Mouse (Mus musculus) olfactory bulb, adult 2 months (tissue): ENCODE results near the gene Cmas. TPM values are rescaled to one million over a fixed set of nuclear protein-coding genes. Genes with fewer than 3 reads are reported as not detected.

Experiments
- H3K27ac ChIP-seq: fragments of 200-500 bp; 2 replicates; pipeline ENCODE4 v1.5.1; 2012; ENCODE audit warnings: low read depth, low read length; ENCODE audit not compliant: insufficient read depth
- H3K4me1 ChIP-seq: fragments of 200-500 bp; 2 replicates; pipeline ENCODE4 v1.6.1; 2012; ENCODE audit warnings: low read length; ENCODE audit not compliant: control insufficient read depth, insufficient read depth
- H3K4me3 ChIP-seq: fragments of 200-500 bp; 2 replicates; pipeline ENCODE4 v1.5.1; 2012; ENCODE audit warnings: mild to moderate bottlenecking, low read depth, low read length, moderate library complexity; ENCODE audit not compliant: insufficient read depth
- CTCF ChIP-seq: fragments of 200-500 bp; IDR thresholded peaks from 2 replicates; pipeline ENCODE4 v1.5.1; 2012; ENCODE audit warnings: low read depth, mild to moderate bottlenecking, low read length, moderate library complexity; ENCODE audit not compliant: insufficient read depth
- POLR2A ChIP-seq: fragments of 200-500 bp; IDR thresholded peaks from 2 replicates; pipeline ENCODE4 v1.6.1; 2012; ENCODE audit warnings: mild to moderate bottlenecking, low read depth, low read length, moderate library complexity; ENCODE audit not compliant: insufficient read depth
- WGBS: fragments of 180-500 bp; shearing (Covaris S2); methylation state at CpG from one replicate; pipeline ENCODE4 v1.1.7; 2018; 5-methylcytosine and 5-hydroxymethylcytosine counted together
- polyA plus RNA-seq: library from polyadenylated mRNA; stranded (reverse); fragments of >200 nt; gene quantifications from 2 replicates; pipeline ENCODE4 v1.2.4, GENCODE M21; 2012; ENCODE audit warnings: low replicate concordance; ENCODE audit not compliant: missing spikeins, insufficient read depth, insufficient read length

The Cmas gene
- not detected in 2 replicates for polyA plus RNA-seq

DNA sequence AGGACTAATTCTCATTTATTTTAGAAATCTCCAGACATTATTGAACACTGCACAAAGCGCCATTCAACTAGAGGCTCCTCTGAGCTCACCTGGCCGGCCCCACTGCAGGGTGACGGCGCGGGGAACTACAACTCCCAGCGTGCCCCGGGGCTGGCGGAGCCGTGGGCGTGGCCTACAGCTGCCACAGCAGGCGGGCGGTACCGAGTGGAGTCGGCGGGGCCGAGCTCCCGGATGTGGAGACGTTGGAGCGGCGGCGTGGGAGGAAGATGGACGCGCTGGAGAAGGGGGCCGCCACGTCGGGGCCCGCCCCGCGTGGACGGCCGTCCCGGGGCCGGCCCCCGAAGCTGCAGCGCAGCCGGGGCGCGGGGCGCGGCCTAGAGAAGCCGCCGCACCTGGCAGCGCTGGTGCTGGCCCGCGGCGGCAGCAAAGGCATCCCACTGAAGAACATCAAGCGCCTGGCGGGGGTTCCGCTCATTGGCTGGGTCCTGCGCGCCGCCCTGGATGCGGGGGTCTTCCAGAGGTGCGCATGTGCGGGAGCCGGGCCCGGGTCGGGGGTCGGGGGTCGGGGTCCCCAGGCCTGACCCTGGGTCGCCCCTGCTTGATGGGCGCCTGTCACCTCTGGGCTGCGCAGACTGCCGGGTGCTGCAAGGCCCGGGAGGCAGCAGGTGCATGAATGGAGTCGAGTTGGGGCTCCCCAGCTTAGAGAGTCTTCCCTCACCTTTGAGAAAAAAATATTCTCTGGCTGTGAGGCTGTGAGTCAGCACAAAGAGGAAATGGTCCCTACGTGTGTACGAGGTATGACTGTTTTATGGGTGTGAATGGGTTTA lies at the start of gene Cmas:
Gene Cmas (plus strand): TSS at position 180 of the 827 bp plus-strand sequence.
- Histone ChIP-seq H3K4me3 (peak within 1 kb of the TSS; percentile 92), H3K27ac (peak within 1 kb of the TSS; percentile 43; the same call in 1 of the 2 replicates), H3K4me1 (peaks cover 8% of the 10 kb centered on the region)
- under 1% methylated on average over 68 of the region's 68 CpGs for WGBS
- no peak for TF ChIP-seq CTCF
- TF ChIP-seq POLR2A, result peak; percentile 72

DNA sequence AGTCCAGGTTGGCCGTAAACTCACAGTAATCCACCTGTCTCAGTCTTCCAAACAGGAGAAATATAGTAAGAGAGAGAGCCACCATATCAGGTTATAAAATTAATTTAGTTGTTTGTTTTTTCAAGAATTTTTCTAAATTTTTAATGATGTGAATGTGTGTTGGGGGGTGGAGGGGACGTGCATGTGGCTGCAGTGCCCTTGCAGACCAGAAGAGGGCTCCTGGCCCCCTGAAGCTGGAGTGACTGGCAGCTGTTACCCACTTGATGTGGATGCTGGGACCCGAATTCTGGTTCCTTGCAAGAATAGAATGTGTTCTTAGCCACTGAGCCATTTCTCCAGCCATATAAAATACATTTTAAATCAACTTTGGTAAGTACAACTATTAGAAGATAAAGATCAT lies 49.8 kb upstream of the Cmas start:
- no peak for TF ChIP-seq CTCF
- TF ChIP-seq POLR2A, result no peak
- Histone ChIP-seq H3K4me1 (peaks cover 7% of the 10 kb centered on the region), H3K27ac (no peak overlapping the region), H3K4me3 (no peak overlapping the region)
- WGBS, result 87% methylated on average over 3 of the region's 3 CpGs

DNA sequence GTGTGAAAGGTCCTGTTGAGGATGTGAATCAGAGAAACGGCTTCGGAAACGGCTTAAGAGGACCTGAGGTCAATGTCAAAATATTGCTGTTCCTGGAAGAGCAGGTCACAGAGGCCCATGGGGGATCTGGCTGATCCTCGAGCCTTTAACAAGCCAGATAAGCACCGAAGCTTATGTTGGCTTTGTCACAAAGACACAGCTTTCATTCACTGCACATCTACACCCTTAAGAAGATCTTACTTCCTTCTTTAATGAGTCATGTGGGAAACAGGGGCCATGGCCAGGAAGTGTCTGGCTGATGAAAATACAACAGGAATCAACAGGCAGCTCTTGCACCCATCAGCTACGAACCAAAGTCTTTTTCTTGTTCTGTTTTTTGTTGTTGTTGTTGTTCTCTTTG lies 48.1 kb upstream of the Cmas start:
- Histone ChIP-seq H3K4me1 (peaks cover 3% of the 10 kb centered on the region), H3K27ac (no peak overlapping the region), H3K4me3 (no peak overlapping the region)
- 86% methylated on average over 6 of the region's 6 CpGs for WGBS
- TF ChIP-seq POLR2A (no peak), CTCF (no peak)

DNA sequence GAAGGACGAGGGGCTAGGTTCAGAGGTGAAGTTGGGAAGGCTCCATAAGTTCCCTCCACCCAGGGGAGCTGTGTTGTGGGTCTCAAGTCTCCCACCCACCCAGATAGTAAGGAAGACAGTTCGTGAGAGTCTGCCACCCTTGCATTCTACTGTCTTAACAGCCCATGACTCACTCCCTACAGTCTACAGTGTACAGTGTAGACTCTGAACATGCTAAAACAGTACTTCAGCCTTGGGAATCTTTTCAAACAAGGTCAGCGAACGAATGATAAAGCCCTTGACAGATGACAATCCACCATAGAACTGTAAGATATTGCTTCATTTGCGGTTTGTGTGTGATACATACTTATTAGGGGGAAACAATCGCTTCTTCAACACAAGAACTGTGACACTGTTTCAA lies 45.8 kb upstream of the Cmas start:
- peaks cover 3% of the 10 kb centered on the region for H3K4me1 ChIP-seq
- H3K4me3 ChIP-seq, result no peak overlapping the region
- WGBS, result 57% methylated on average over 6 of the region's 6 CpGs
- H3K27ac ChIP-seq, result no peak overlapping the region
- TF ChIP-seq POLR2A (no peak), CTCF (no peak)

DNA sequence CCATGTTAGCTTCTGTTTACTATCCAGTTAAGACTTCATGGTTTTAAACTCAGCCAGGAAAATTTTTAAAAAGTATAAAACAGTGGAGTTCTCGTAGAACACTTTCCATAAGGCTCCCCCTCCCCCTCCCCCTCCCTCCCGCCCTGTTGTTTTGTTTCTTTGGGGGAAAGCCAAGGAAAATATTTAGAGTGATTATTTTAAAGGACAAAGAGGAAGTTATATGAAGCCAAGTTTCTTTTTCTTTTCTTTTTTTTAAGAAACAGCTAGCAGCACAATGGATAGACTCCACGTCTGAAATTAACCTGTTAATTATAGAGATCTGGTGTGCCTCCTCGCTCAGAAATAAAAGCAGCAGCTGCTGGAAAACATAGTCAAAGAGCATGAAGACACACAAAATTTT lies 45.4 kb upstream of the Cmas start:
- Histone ChIP-seq H3K4me1 (peaks cover 3% of the 10 kb centered on the region), H3K27ac (no peak overlapping the region), H3K4me3 (no peak overlapping the region)
- no peak for TF ChIP-seq CTCF
- no peak for TF ChIP-seq POLR2A
- 6% methylated on average over 4 of the region's 4 CpGs for WGBS

DNA sequence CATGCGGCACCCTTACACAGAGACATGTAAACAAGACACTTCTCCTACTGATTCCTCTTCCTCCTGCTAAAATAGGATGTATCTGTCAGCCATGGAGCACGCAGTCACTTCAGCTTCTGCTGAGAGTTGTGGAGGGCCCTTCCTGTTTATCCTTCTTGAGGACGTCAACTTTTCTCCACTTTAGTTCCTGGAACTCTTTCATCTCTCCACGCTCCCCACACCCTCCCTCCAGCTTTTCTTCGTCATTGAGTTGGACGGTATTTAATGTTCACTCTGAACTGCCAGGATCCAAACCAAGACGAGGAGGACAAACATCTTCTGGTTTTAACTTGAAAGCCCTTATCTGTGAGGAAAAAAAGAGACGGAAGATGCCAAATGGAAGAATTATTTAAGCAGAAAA lies 41.5 kb upstream of the Cmas start:
- TF ChIP-seq CTCF (no peak), POLR2A (no peak)
- Histone ChIP-seq H3K4me3 (no peak overlapping the region), H3K27ac (no peak overlapping the region), H3K4me1 (peaks cover 3% of the 10 kb centered on the region)
- WGBS, result 81% methylated on average over 8 of the region's 8 CpGs

DNA sequence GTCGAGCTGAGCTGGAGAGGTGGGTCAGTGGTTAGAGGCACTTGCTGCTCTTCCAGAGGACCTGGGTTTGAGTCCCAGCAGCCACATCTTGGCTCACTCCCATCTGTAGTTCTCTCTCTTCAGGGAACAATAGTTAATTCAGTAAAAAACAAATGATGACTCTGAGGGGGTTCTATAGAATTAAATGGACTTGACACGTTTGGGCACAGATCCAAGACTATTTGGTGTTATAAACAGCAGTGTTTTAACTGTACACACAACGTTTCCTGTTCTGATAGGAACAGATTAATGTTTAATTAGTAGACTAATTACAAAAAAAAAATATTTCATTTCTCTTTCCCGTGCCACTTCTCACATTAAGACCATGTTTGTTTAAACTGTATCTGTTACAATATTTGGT lies 39.3 kb upstream of the Cmas start:
- 45% methylated on average over 4 of the region's 4 CpGs for WGBS
- Histone ChIP-seq H3K4me1 (no peaks in the 10 kb centered on the region), H3K27ac (no peak overlapping the region), H3K4me3 (no peak overlapping the region)
- TF ChIP-seq CTCF (no peak), POLR2A (no peak)

DNA sequence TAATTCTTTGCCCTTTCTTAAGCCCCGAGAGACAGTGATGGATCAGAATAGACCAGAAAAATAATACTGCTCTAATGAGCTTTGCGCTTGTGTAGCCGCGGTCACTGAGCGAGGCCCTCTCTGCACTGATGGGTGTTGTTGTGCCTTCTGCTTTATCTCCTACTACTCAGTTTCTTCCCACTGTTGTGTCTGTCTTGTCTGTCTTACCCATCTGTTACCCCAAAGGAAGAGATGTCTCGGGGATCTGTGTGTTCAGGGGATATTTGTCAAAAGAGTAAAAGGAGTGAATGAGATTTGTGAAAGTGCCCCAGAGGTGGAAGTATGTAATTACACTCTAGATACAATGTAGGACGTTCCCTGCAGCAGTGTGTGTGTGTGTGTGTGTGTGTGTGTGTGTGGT lies 38.3 kb upstream of the Cmas start:
- H3K4me3 ChIP-seq, result no peak overlapping the region
- no peaks in the 10 kb centered on the region for H3K4me1 ChIP-seq
- 79% methylated on average over 7 of the region's 7 CpGs for WGBS
- H3K27ac ChIP-seq, result no peak overlapping the region
- TF ChIP-seq POLR2A (no peak), CTCF (no peak)

DNA sequence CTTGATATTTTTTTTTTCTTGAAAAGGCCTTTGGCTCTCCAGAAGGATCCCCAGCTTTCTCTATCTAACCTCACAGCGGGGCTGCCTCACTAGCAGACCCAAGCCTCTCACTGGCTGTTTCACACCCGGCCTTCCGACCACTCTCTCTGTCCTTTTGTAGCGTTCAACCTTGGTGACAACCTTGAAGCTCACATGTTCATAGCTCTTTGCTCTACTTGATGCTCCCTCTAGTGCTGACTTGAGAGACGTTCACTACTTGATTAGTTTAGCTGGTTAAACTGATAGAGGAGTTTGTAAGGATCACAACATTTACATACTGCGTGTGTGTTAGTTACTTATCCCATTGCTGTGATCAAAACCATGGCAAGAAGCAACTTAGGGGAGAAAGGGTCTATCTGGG lies 35.8 kb upstream of the Cmas start:
- Histone ChIP-seq H3K4me3 (no peak overlapping the region), H3K4me1 (no peaks in the 10 kb centered on the region), H3K27ac (no peak overlapping the region)
- TF ChIP-seq CTCF (no peak), POLR2A (no peak)
- WGBS, result 79% methylated on average over 6 of the region's 6 CpGs
